Mouse (Mus musculus) lung, postnatal 25 days (tissue): ENCODE results near the gene Jpt1.
"Not testable (repeated sequence)": the region's sequence is repeated elsewhere in the genome, so short reads cannot be mapped to it uniquely, and the experiment has no call there.

ENCODE experiments used
- DNase-seq: peaks from one replicate; pipeline ENCODE4 v3.0.0; 2022; ENCODE audit warnings: low spot score

Jpt1 gene

DNA sequence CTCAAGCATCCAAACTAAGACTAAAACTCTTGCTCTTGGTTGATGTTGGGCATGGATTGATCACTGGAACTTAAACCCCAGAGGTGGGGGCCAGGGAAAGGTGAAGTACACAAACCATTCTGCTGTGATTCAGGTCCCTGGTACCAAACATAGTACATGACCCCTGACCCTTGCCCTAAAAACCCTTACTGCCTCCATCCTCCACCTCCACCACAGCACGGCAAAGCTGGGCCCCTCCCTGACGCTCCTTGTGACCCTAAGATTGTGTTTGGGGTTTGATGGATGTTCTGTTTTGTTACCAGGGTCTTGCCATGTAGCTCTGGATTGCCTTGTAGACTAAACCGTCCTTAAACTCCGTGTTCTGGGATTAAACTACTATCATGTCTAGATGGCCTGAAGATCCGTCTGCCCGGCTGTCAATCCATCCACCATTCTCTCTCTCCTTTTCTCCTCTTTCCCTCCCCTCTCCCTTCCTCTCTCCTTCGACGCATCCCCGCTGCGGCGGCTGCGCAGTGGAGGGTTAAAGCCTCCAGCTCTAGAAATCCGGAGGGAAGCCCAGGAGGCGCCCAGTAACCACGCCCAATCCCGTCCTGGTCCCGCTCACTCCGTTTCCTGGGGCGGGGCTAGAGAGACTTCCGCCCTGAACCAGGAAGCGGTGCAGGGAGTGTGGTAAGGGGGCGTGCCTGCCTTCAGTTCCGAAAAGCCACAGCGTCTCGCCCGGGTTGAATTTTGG, 39.0 kb downstream of the Jpt1 start, which contains the start of gene Armc7:
Gene Armc7 (plus strand): TSS at position 643 of the 733 bp plus-strand sequence.
- DNase-seq = peak; percentile 96

DNA sequence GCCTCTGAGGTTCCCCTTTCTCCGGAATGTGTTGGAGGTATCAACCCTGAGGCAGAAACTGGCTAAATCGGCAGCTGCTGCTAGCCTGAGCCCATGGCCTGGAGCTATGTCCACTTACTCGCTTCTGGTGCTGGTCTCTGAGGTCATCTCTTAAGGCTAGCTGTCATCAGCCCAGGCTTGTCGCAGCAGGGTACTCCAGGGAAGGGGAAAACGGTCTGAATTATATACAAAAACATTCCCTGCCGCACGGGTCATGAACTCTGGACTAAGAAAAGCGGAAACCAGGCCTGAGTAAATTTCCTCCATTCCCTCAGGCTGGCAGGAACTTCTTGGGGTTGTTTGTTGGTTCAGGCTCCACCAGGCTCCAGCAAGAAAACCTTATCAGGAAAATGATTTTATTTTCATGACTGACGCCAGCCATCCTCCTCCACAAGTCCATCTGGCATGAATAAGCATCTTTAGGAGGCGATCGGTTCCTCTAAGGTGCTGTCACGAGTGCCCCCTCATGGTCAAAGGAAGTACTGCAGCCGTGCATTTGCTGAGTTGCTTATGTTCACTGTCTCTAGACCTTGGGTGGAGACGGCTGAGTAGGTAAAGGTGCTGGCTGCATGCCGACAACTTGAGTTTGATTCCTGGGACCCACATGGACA, 40.4 kb downstream of the Jpt1 start:
- peak; percentile 94 for DNase-seq

- DNase-seq = no peak
Measured at GRCm38 (mm10) chr11:115472183-115472582, 42.0 kb downstream of the Jpt1 start.

DNA sequence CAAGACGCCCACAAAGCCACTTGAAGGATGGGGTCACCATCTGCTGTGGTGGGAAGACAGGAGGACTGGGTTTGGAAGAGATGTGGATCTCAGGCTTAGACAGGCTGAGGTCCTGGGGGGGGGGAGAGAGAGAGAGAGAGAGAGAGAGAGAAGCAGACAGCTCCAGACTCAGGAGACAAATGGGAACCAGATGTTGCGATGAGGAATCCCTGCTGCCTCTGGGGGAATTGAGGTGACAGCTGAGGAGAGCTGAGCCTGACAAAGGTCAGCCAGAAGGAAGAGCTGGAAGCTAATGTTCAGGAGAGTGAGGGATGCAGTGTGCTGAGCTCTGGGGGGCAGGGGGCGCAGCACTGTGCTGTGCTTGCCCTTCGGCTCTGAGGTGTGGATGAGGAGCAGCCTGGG, 47.0 kb downstream of the Jpt1 start:
- DNase-seq = no peak

GRCm38 (mm10) chr11:115464851-115465250, 49.3 kb downstream of the Jpt1 start:
- no peak for DNase-seq

GRCm38 (mm10) chr11:115463397-115463796, 50.8 kb downstream of the Jpt1 start:
- no peak for DNase-seq

GRCm38 (mm10) chr11:115462243-115462891, 51.8 kb downstream of the Jpt1 start, which contains the start of gene Slc16a5:
Slc16a5 (plus strand) TSS chr11:115462474.
- DNase-seq = no peak

DNA sequence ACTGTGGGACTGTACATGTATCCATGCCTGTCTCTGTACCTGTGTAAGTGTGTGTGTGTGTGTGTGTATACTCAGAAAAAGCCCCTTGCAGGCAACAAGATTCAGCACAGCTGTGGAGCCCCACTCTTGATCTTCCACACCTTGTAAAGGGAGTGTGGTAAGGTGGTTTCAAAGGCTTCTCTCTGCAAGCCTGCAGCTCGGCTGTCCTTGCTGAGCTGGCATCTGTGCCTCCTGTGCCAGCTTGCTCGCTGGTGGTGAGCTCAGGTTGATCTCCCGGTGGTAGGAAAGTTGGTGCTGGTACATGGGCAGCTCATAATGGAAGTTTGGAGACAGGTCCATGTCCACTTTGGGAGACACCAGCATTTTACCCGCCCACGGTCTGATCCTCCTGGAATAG, 52.3 kb downstream of the Jpt1 start:
- DNase-seq = no peak

GRCm38 (mm10) chr11:115460976-115461375, 53.2 kb downstream of the Jpt1 start:
- DNase-seq = no peak

- no peak for DNase-seq
Measured at GRCm38 (mm10) chr11:115457405-115457804, 56.8 kb downstream of the Jpt1 start.

GRCm38 (mm10) chr11:115456182-115456581, 58.0 kb downstream of the Jpt1 start:
- DNase-seq = no peak

GRCm38 (mm10) chr11:115455619-115456018, 58.6 kb downstream of the Jpt1 start:
- no peak for DNase-seq

- not testable (repeated sequence) for DNase-seq
Measured at GRCm38 (mm10) chr11:115454822-115455221, 59.4 kb downstream of the Jpt1 start.

DNA sequence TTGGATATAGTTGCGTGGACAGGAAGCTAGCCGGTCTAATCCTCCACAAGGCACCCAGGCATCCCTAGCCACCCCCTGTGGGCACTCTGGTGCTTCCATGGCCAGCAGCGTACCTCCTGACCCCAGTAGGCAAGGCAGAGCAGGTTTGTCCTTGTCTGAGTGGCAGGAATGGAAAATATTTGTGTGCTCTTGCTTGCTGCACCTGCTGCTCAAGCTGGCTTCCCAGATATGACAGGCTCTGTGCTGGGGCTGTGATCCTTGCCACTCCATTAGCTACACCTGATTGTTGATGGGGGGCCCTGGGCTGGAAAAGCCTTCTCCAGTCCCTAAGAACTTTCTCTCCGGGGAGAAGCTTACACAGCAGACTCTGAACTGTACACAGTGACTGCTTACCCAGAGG, 60.9 kb downstream of the Jpt1 start:
- DNase-seq = no peak

DNA sequence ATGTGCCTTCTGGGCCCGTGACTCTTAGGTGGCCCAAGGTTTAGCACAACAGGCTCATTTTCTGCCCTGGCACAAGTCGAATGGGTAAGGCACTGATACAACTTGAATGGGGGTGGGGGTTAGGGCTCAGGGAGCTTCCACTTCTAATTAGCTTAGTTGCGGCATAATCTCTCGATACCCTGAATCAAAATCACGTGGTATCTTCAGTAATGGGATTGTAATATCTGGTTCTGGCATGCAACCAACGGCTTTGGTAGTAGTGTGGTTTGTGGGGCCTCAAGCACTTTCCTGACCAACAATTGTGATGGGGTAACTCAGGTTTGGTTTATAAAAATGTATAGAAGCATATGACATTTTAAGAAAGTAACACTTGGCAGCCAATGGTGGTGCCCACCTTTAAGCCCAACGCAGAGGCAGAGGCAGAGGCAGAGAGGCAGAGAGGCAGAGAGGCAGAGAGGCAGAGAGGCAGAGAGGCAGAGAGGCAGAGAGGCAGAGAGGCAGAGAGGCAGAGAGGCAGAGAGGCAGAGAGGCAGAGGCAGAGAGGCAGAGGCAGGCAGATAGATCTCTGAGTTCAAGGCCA, 61.8 kb downstream of the Jpt1 start:
- no peak for DNase-seq

- no peak for DNase-seq
Measured at GRCm38 (mm10) chr11:115451781-115452241, 62.4 kb downstream of the Jpt1 start.

GRCm38 (mm10) chr11:115450176-115450575, 64.0 kb downstream of the Jpt1 start:
- DNase-seq = no peak

DNA sequence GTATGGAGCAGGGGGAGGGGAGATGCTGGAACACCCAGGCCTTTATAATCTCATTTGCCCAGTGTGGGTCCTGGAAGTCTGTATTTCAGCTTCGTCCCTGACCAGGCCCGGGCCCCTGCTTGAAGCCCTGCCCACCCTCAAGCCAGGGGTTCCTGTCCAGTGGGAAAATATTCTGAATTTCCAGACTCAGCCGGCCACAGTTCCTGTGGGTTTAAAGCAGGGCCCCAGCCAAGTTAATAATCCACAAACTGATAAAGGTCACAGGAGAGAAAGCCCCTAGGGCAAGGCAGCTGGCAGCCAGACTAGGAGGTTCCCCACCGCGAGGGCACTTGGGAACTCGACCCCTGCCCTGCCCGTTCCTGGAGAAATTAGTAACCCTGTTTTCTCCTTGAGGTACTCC, 65.2 kb downstream of the Jpt1 start:
- no peak for DNase-seq

DNA sequence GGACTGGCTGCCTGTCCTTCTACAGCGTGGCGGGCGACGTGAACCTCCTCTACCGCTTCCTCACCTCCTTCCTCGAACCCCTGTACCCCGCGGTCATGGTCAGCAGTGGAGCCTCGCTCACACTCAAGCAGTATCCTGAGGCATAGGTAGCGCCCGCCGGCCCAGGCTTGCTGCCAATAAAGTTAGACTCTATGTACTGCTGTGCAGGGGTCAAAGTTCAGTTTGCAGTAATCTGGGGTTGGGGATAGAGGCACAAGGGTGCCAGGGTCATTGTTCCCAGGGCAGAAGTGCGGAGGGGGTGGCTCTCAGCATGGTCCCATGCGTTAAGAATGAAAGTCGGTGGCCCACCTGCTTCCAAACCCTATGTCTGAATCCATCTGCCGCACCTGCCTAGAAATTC, 66.1 kb downstream of the Jpt1 start:
- DNase-seq = no peak
